Mouse (Mus musculus) frontal cortex, postnatal 25 days (tissue): ENCODE results near the gene Prkd2.

Experiments
- DNase-seq, 2 experiments: peaks; one replicate each; pipeline ENCODE4 v3.0.0; 2022; ENCODE audit warnings: low spot score in 2 of 2

Prkd2 gene

GRCm38 (mm10) chr7:16916342-16917265 lies 73.9 kb downstream of the Prkd2 start:
- DNase-seq = no peak

- DNase-seq = no peak
These were observed 74.7 kb downstream of the Prkd2 start for GRCm38 (mm10) chr7:16917447-16917846.

GRCm38 (mm10) chr7:16918014-16918413 lies 75.3 kb downstream of the Prkd2 start:
- DNase-seq = peak in 1 of 2 experiments; percentile 41

- DNase-seq = no peak
These were observed 76.0 kb downstream of the Prkd2 start for GRCm38 (mm10) chr7:16918670-16919069.

- no peak for DNase-seq
These were observed 76.9 kb downstream of the Prkd2 start for GRCm38 (mm10) chr7:16919395-16920149.
